Mouse (Mus musculus): ENCODE data around the gene Hipk4. TPM values are rescaled to one million over a fixed set of nuclear protein-coding genes. Genes with fewer than 3 reads are reported as not detected.

Hipk4 gene
- 0.67 and 0.86 TPM in 2 replicates for polyA plus RNA-seq (2015; fragmentation: Nextera tagmentation; extraction: Ambion mirVana)

- 51% methylated on average over 5 of the region's 5 CpGs for WGBS
- Histone ChIP-seq H3K4me3 (replicated peaks) (no peak within 1 kb of the TSS), H3K9ac (no peak within 1 kb of the TSS), H3K36me3 (no peaks in the 10 kb centered on the region), H3K27ac (no peak within 1 kb of the TSS), H3K27me3 (replicated peaks) (no peaks in the 10 kb centered on the region), H3K4me2 (no peak within 1 kb of the TSS), H3K4me1 (no peaks in the 10 kb centered on the region), H3K9me3 (no peaks in the 10 kb centered on the region)
- no peak for ATAC-seq (ENCODE audit: insufficient read depth, low FRiP score, low read depth)
Observed at GRCm38 (mm10) chr7:27522967-27523366, at the start of gene Hipk4. Hipk4 (plus strand) TSS chr7:27523267.

- H3K9me3 ChIP-seq = no peaks in the 10 kb centered on the region
- peak overlapping the region; percentile 60 for H3K4me2 ChIP-seq
- peak overlapping the region; percentile 78 for H3K9ac ChIP-seq
- H3K4me1 ChIP-seq = peaks cover 17% of the 10 kb centered on the region
- under 1% methylated on average over 34 of the region's 34 CpGs for WGBS
- no peaks in the 10 kb centered on the region for H3K27me3 ChIP-seq (replicated peaks)
- peak overlapping the region; percentile 97 for H3K27ac ChIP-seq
- no peak for ATAC-seq (ENCODE audit: insufficient read depth, low FRiP score, low read depth)
- peaks cover 12% of the 10 kb centered on the region for H3K36me3 ChIP-seq
- H3K4me3 ChIP-seq (replicated peaks) = peak overlapping the region; percentile 88
Observed at GRCm38 (mm10) chr7:27473835-27474489, 49.1 kb upstream of the Hipk4 start.

DNA sequence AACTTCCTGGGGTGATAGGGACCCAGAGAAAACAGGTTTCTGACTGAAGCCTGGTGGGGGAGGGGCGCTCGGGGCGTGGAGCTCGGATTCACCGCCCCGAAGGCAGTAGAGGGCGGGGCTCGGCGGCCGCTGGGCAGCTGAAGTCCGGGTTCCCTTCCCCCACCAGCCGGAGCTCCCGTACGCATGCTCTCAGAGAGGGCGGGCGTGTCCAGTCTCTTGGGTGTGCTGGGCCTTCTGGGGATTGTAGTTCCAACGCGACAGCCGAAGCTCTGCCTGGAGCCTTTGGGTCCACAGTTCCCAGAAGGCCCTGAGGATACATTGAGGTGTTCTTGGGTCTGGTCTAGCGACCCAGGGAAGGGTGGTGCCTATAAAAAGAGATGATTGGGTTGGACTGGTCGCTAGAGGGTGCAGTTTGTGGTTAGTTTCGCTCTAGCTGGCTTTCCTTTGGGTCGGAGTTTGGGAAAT, 48.5 kb upstream of the Hipk4 start:
- H3K9me3 ChIP-seq = no peaks in the 10 kb centered on the region
- peak overlapping the region; percentile 78; the same call in 1 of the 2 replicates for H3K9ac ChIP-seq
- ATAC-seq (ENCODE audit: insufficient read depth, low FRiP score, low read depth) = peak; percentile 94
- under 1% methylated on average over 23 of the region's 23 CpGs for WGBS
- peak overlapping the region; percentile 60 for H3K4me2 ChIP-seq
- H3K4me3 ChIP-seq (replicated peaks) = peak overlapping the region; percentile 88
- peaks cover 12% of the 10 kb centered on the region for H3K36me3 ChIP-seq
- peak overlapping the region; percentile 97 for H3K27ac ChIP-seq
- peaks cover 17% of the 10 kb centered on the region for H3K4me1 ChIP-seq
- no peaks in the 10 kb centered on the region for H3K27me3 ChIP-seq (replicated peaks)

GRCm38 (mm10) chr7:27475596-27475995, 47.5 kb upstream of the Hipk4 start:
- 95% methylated on average over 2 of the region's 2 CpGs for WGBS
- H3K27ac ChIP-seq = no peak overlapping the region
- H3K9me3 ChIP-seq = no peaks in the 10 kb centered on the region

GRCm38 (mm10) chr7:27476098-27476635, 46.9 kb upstream of the Hipk4 start:
- Histone ChIP-seq H3K36me3 (peaks cover 12% of the 10 kb centered on the region), H3K4me1 (peaks cover 17% of the 10 kb centered on the region), H3K27me3 (replicated peaks) (no peaks in the 10 kb centered on the region), H3K4me3 (replicated peaks) (no peak overlapping the region), H3K4me2 (peak overlapping the region; percentile 2; the same call in 1 of the 2 replicates), H3K9me3 (no peaks in the 10 kb centered on the region), H3K27ac (no peak overlapping the region), H3K9ac (no peak overlapping the region)
- 87% methylated on average over 14 of the region's 14 CpGs for WGBS
- no peak for ATAC-seq (ENCODE audit: insufficient read depth, low FRiP score, low read depth)

More at GRCm38 (mm10) chr7:27475596-27475995, 47.5 kb upstream of the Hipk4 start:
- H3K9ac ChIP-seq = no peak overlapping the region
- no peaks in the 10 kb centered on the region for H3K27me3 ChIP-seq (replicated peaks)
- peaks cover 17% of the 10 kb centered on the region for H3K4me1 ChIP-seq
- ATAC-seq (ENCODE audit: insufficient read depth, low FRiP score, low read depth) = no peak
- H3K36me3 ChIP-seq = peaks cover 12% of the 10 kb centered on the region
- no peak overlapping the region for H3K4me3 ChIP-seq (replicated peaks)
- peak overlapping the region; percentile 51; the same call in 1 of the 2 replicates for H3K4me2 ChIP-seq

- Histone ChIP-seq H3K4me3 (replicated peaks) (no peak overlapping the region), H3K27me3 (replicated peaks) (no peaks in the 10 kb centered on the region), H3K4me1 (peaks cover 19% of the 10 kb centered on the region), H3K36me3 (peaks cover 12% of the 10 kb centered on the region), H3K9me3 (no peaks in the 10 kb centered on the region), H3K27ac (peak overlapping the region; percentile 23; the same call in 1 of the 2 replicates), H3K9ac (no peak overlapping the region), H3K4me2 (no peak overlapping the region)
- WGBS = 69% methylated on average over 7 of the region's 7 CpGs
- ATAC-seq (ENCODE audit: insufficient read depth, low FRiP score, low read depth) = no peak
Observed at GRCm38 (mm10) chr7:27478561-27478960, 44.5 kb upstream of the Hipk4 start.

DNA sequence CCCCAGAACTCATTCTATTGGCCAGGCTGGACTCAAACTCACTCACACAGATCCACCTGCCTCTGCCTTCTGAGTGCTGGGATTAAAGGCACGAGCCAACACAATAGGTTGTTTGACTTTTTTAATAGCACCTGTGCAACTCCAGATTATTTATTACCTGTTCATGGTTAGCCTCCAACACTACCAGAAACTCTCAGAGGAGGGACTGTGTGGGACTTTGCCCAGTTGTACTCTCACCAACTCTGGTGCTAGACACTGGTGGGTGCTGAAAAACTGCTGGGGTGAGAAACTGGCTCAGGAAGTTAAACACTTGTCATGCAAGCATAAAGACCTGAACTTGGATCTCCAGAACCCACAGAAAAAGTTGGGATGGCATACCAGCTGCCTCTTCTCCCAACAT, 43.3 kb upstream of the Hipk4 start:
- Histone ChIP-seq H3K9ac (no peak overlapping the region), H3K4me1 (peaks cover 19% of the 10 kb centered on the region), H3K27ac (peak overlapping the region; percentile 77), H3K4me3 (replicated peaks) (no peak overlapping the region), H3K4me2 (peak overlapping the region; percentile 9; the same call in 1 of the 2 replicates), H3K36me3 (peaks cover 12% of the 10 kb centered on the region), H3K9me3 (no peaks in the 10 kb centered on the region), H3K27me3 (replicated peaks) (no peaks in the 10 kb centered on the region)
- no peak for ATAC-seq (ENCODE audit: insufficient read depth, low FRiP score, low read depth)
- WGBS = 56% methylated on average over 1 of the region's 1 CpGs

GRCm38 (mm10) chr7:27480506-27480905, 42.6 kb upstream of the Hipk4 start:
- Histone ChIP-seq H3K9ac (no peak overlapping the region), H3K4me2 (peak overlapping the region; percentile 58), H3K4me3 (replicated peaks) (peak overlapping the region; percentile 35), H3K36me3 (peaks cover 12% of the 10 kb centered on the region), H3K4me1 (peaks cover 17% of the 10 kb centered on the region), H3K9me3 (no peaks in the 10 kb centered on the region), H3K27me3 (replicated peaks) (no peaks in the 10 kb centered on the region), H3K27ac (peak overlapping the region; percentile 77)
- no peak for ATAC-seq (ENCODE audit: insufficient read depth, low FRiP score, low read depth)
- 62% methylated on average over 3 of the region's 3 CpGs for WGBS

DNA sequence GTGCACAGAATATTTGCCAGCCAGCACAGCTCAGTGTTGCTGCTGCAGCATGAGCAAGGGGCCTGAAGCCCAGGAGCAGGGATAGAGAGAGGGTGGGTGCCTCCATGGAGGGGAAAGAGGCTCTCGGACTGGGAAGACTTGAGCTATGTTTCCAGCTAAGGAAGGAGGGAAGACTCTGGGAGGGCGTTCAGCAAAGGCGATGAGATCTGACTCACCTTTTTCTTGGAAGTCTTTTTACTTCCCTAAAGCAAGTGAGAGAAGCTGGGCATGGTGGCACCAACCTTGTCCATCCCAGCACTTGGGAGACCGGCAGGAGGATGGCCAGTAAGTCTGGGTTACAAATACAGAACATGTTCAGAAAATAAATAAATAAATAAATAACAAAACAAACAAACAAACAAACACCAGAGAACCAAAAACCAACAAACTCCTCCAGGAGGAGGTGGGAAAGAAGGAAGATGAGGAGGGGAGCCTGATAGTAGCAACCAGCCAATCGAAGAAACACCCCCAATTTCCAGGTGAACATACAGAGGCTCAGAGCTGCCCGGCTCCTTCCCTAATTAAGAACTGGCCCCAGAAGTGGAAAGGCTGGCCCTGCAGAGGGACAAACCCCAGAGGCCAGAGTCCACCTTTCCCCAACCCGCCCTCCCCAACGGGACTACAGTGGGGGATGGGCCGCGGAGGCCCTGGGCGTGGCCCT, 42.0 kb upstream of the Hipk4 start:
- H3K4me2 ChIP-seq = peak overlapping the region; percentile 58
- peak overlapping the region; percentile 35 for H3K4me3 ChIP-seq (replicated peaks)
- peaks cover 12% of the 10 kb centered on the region for H3K36me3 ChIP-seq
- WGBS = 11% methylated on average over 11 of the region's 11 CpGs
- H3K4me1 ChIP-seq = peaks cover 12% of the 10 kb centered on the region
- H3K9ac ChIP-seq = peak overlapping the region; percentile 17; the same call in 1 of the 2 replicates
- H3K9me3 ChIP-seq = no peaks in the 10 kb centered on the region
- peak overlapping the region; percentile 77 for H3K27ac ChIP-seq
- no peaks in the 10 kb centered on the region for H3K27me3 ChIP-seq (replicated peaks)
- ATAC-seq (ENCODE audit: insufficient read depth, low FRiP score, low read depth) = no peak

DNA sequence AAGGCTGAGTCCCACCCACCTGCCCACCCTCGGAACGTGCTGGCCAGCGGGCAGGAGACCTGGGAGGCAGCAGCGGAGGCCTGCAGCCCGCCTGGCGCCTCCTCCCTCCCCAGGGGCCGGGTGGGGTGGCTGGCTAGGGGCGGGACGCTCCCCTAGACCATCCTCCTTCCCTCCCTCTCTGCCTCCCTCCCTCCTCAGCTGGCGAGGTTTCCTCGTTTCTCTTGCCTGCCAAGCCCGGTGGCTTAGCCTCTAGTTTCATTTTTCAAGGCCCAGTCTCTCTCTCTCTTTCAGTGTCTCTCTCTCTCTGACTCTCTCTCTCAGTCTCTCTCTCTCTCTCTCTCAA, 41.5 kb upstream of the Hipk4 start:
- peak; percentile 96 for ATAC-seq (ENCODE audit: insufficient read depth, low FRiP score, low read depth)
- 0% methylated on average over 7 of the region's 12 CpGs for WGBS
- H3K27me3 ChIP-seq (replicated peaks) = no peaks in the 10 kb centered on the region
- peaks cover 8% of the 10 kb centered on the region for H3K36me3 ChIP-seq
- peak overlapping the region; percentile 17; the same call in 1 of the 2 replicates for H3K9ac ChIP-seq
- H3K4me3 ChIP-seq (replicated peaks) = peak overlapping the region; percentile 35
- H3K4me1 ChIP-seq = peaks cover 7% of the 10 kb centered on the region
- peak overlapping the region; percentile 58 for H3K4me2 ChIP-seq
- no peaks in the 10 kb centered on the region for H3K9me3 ChIP-seq
- peak overlapping the region; percentile 77 for H3K27ac ChIP-seq

DNA sequence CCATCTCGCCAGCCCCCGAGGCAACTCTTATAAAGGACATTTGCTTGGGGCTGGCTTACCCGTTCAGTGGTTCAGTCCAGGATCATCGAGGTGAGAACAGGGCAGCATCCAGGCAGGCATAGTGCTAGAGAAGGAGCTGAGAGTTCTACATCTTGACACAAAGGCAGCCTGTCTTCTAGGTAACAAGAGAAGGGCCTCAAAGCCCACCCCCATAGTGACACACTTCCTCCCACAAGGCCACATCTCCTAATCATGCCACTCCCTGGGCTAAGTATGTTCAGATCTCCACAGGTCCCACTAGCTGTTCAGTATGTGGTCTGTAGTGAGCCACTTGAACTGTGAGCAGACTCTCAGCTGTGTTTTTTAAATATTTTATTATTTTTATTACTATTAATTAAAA, 39.2 kb upstream of the Hipk4 start:
- Histone ChIP-seq H3K4me3 (replicated peaks) (no peak overlapping the region), H3K36me3 (no peaks in the 10 kb centered on the region), H3K4me2 (no peak overlapping the region), H3K4me1 (peaks cover 9% of the 10 kb centered on the region), H3K9me3 (no peaks in the 10 kb centered on the region), H3K27ac (no peak overlapping the region), H3K9ac (no peak overlapping the region), H3K27me3 (replicated peaks) (no peaks in the 10 kb centered on the region)
- 88% methylated on average over 4 of the region's 4 CpGs for WGBS
- ATAC-seq (ENCODE audit: insufficient read depth, low FRiP score, low read depth) = no peak
